Comparison of ENCODE assay signal across 40 mouse cellular contexts in the genomic region with DNA sequence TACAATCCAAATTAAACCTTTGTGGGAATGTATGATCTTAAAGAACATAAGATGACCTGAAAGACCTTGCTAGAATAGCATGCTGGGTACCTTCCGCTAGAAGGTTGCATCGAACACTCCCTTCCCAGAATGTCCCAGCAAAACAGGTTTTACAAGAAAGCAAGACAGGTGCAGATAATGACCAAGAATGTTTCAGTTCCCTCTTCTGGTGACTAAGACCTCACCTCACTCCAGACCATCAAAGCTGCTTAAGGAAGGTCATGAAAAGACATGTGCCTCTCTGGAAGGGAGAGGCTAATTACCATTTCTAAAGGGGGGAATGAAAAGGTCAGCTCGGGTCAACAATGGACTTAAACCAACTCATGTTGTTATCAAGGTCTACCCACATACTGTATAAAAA. TPM values are rescaled to one million over a fixed set of nuclear protein-coding genes. Genes with fewer than 3 reads are reported as not detected.
"Had no signal": no experiment of that assay in that cellular context is flagged by ENCODE, and none has a peak within 500 bp of the region (broad histone marks: within the 10 kb centered on the region; RNA-seq: fewer than 3 reads in every experiment).

No protein-coding gene starts in this region.

- H3K36me3 ChIP-seq: heart, embryonic 10.5 days; heart, embryonic 12.5 days; hindbrain, embryonic 10.5 days; hindbrain, embryonic 12.5 days; hindbrain, embryonic 15.5 days; intestine, embryonic 15.5 days; limb, embryonic 10.5 days; limb, embryonic 12.5 days; liver, embryonic 13.5 days; liver, embryonic 15.5 days had no signal

- H3K4me3 ChIP-seq: gastrocnemius, adult 2 months; heart, embryonic 10.5 days; heart, embryonic 12.5 days; hindbrain, embryonic 10.5 days; hindbrain, embryonic 12.5 days; hindbrain, embryonic 15.5 days; intestine, embryonic 15.5 days; layer of hippocampus, adult 2 months; left cerebral cortex, adult 2 months; limb, embryonic 10.5 days; limb, embryonic 12.5 days; liver, embryonic 13.5 days; liver, embryonic 15.5 days had no signal

- H3K4me2 ChIP-seq: heart, embryonic 12.5 days; hindbrain, embryonic 12.5 days; hindbrain, embryonic 15.5 days; intestine, embryonic 15.5 days; limb, embryonic 12.5 days; liver, embryonic 11.5 days; liver, embryonic 13.5 days; liver, embryonic 15.5 days had no signal

- DNase-seq: gastrocnemius, adult 2 months; gastrocnemius, postnatal 10 days; gastrocnemius, postnatal 25 days; heart, adult 18-20 months; heart, postnatal 10 days; heart, postnatal 4 days; kidney, adult 18-20 months; kidney, adult 8-10 months; kidney, postnatal 10 days; kidney, postnatal 25 days; kidney, postnatal 4 days; liver; liver, embryonic 13.5 days had no signal

- H3K9ac ChIP-seq: heart, embryonic 12.5 days; hindbrain, embryonic 12.5 days; hindbrain, embryonic 15.5 days; intestine, embryonic 15.5 days; limb, embryonic 12.5 days; liver, embryonic 13.5 days; liver, embryonic 15.5 days had no signal

- H3K9me3 ChIP-seq: heart, embryonic 10.5 days; hindbrain, embryonic 12.5 days; hindbrain, embryonic 15.5 days; intestine, embryonic 15.5 days; limb, embryonic 10.5 days; limb, embryonic 12.5 days; liver, embryonic 13.5 days; liver, embryonic 15.5 days had no signal

- H3K27me3 ChIP-seq: heart, embryonic 12.5 days; hindbrain, embryonic 12.5 days; hindbrain, embryonic 15.5 days; intestine, embryonic 15.5 days; limb, embryonic 12.5 days; liver, embryonic 13.5 days; liver, embryonic 15.5 days had no signal

- H3K4me1 ChIP-seq: heart, embryonic 10.5 days; heart, embryonic 12.5 days; hindbrain, embryonic 10.5 days; hindbrain, embryonic 12.5 days; hindbrain, embryonic 15.5 days; intestine, embryonic 15.5 days; limb, embryonic 10.5 days; limb, embryonic 12.5 days; liver, embryonic 13.5 days; liver, embryonic 15.5 days had no signal

- H3K27ac ChIP-seq: gastrocnemius, adult 2 months; heart, embryonic 10.5 days; hindbrain, embryonic 10.5 days; hindbrain, embryonic 12.5 days; hindbrain, embryonic 15.5 days; hindbrain, postnatal 0 days; intestine, embryonic 15.5 days; layer of hippocampus, adult 2 months; left cerebral cortex, adult 2 months; limb, embryonic 10.5 days; limb, embryonic 12.5 days; liver, embryonic 13.5 days; liver, embryonic 15.5 days had no signal

- ATAC-seq: hindbrain, postnatal 0 days; intestine, embryonic 15.5 days; intestine, postnatal 0 days had no signal

RNA-seq across cellular contexts. Expression of gene Ifna13, which starts 9.4 kb away (rescaled TPM):
- total RNA-seq: gastrocnemius, adult 2 months; gastrocnemius, postnatal 10 days; gastrocnemius, postnatal 25 days; gastrocnemius, postnatal 4 days; granulocyte monocyte progenitor cell, adult 5-6 weeks; heart, adult 18-20 months; heart, adult 8-10 months; heart, postnatal 10 days; heart, postnatal 25 days; heart, postnatal 4 days; hindbrain, postnatal 0 days; layer of hippocampus, adult 2 months; layer of hippocampus, postnatal 10 days; layer of hippocampus, postnatal 25 days; left cerebral cortex, adult 2 months; left cerebral cortex, postnatal 14 days; left cerebral cortex, postnatal 36 days had no signal
- polyA plus RNA-seq: heart, embryonic 10.5 days; heart, embryonic 12.5 days; heart, embryonic 14.5 days; heart, embryonic 16.5 days; hindbrain, embryonic 10.5 days; hindbrain, embryonic 12.5 days; hindbrain, embryonic 15.5 days; hindbrain, postnatal 0 days; intestine, embryonic 15.5 days; intestine, postnatal 0 days; kidney, embryonic 14.5 days; kidney, embryonic 16.5 days; limb, embryonic 12.5 days; limb, embryonic 14.5 days; liver, embryonic 11.5 days; liver, embryonic 13.5 days; liver, embryonic 15.5 days had no signal

RNA-seq across cellular contexts. Expression of gene C87499, which starts 19.4 kb away (rescaled TPM):
- total RNA-seq: gastrocnemius, adult 2 months; gastrocnemius, postnatal 10 days; gastrocnemius, postnatal 25 days; gastrocnemius, postnatal 4 days; granulocyte monocyte progenitor cell, adult 5-6 weeks; heart, adult 18-20 months; heart, adult 8-10 months; heart, postnatal 10 days; heart, postnatal 25 days; heart, postnatal 4 days; hindbrain, postnatal 0 days; layer of hippocampus, adult 2 months; layer of hippocampus, postnatal 10 days; layer of hippocampus, postnatal 25 days; left cerebral cortex, adult 2 months; left cerebral cortex, postnatal 14 days; left cerebral cortex, postnatal 36 days had no signal
- polyA plus RNA-seq: heart, embryonic 10.5 days; heart, embryonic 12.5 days; heart, embryonic 14.5 days; heart, embryonic 16.5 days; hindbrain, embryonic 10.5 days; hindbrain, embryonic 12.5 days; hindbrain, embryonic 15.5 days; hindbrain, postnatal 0 days; intestine, embryonic 15.5 days; intestine, postnatal 0 days; kidney, embryonic 14.5 days; kidney, embryonic 16.5 days; limb, embryonic 10.5 days; limb, embryonic 12.5 days; limb, embryonic 14.5 days; liver, embryonic 11.5 days; liver, embryonic 13.5 days; liver, embryonic 15.5 days had no signal

RNA-seq across cellular contexts. Expression of gene Ifna16, which starts 23.1 kb away (rescaled TPM):
- total RNA-seq: gastrocnemius, adult 2 months; gastrocnemius, postnatal 10 days; gastrocnemius, postnatal 25 days; gastrocnemius, postnatal 4 days; granulocyte monocyte progenitor cell, adult 5-6 weeks; heart, adult 18-20 months; heart, adult 8-10 months; heart, postnatal 10 days; heart, postnatal 25 days; heart, postnatal 4 days; hindbrain, postnatal 0 days; layer of hippocampus, adult 2 months; layer of hippocampus, postnatal 10 days; layer of hippocampus, postnatal 25 days; left cerebral cortex, adult 2 months; left cerebral cortex, postnatal 14 days; left cerebral cortex, postnatal 36 days had no signal
- polyA plus RNA-seq: heart, embryonic 10.5 days; heart, embryonic 12.5 days; heart, embryonic 14.5 days; heart, embryonic 16.5 days; hindbrain, embryonic 10.5 days; hindbrain, embryonic 12.5 days; hindbrain, embryonic 15.5 days; hindbrain, postnatal 0 days; intestine, embryonic 15.5 days; intestine, postnatal 0 days; kidney, embryonic 14.5 days; kidney, embryonic 16.5 days; limb, embryonic 10.5 days; limb, embryonic 12.5 days; limb, embryonic 14.5 days; liver, embryonic 11.5 days; liver, embryonic 13.5 days; liver, embryonic 15.5 days had no signal

RNA-seq across cellular contexts. Expression of gene Ifna2, which starts 30.1 kb away (rescaled TPM):
- total RNA-seq: gastrocnemius, adult 2 months; gastrocnemius, postnatal 10 days; gastrocnemius, postnatal 25 days; gastrocnemius, postnatal 4 days; granulocyte monocyte progenitor cell, adult 5-6 weeks; heart, adult 18-20 months; heart, adult 8-10 months; heart, postnatal 10 days; heart, postnatal 25 days; heart, postnatal 4 days; hindbrain, postnatal 0 days; layer of hippocampus, adult 2 months; layer of hippocampus, postnatal 10 days; layer of hippocampus, postnatal 25 days; left cerebral cortex, adult 2 months; left cerebral cortex, postnatal 14 days; left cerebral cortex, postnatal 36 days had no signal
- polyA plus RNA-seq: heart, embryonic 10.5 days; heart, embryonic 12.5 days; heart, embryonic 14.5 days; heart, embryonic 16.5 days; hindbrain, embryonic 10.5 days; hindbrain, embryonic 12.5 days; hindbrain, embryonic 15.5 days; hindbrain, postnatal 0 days; intestine, embryonic 15.5 days; intestine, postnatal 0 days; kidney, embryonic 14.5 days; kidney, embryonic 16.5 days; limb, embryonic 10.5 days; limb, embryonic 12.5 days; limb, embryonic 14.5 days; liver, embryonic 11.5 days; liver, embryonic 13.5 days; liver, embryonic 15.5 days had no signal

RNA-seq across cellular contexts. Expression of gene Ifnab, which starts 37.5 kb away (rescaled TPM):
- total RNA-seq: gastrocnemius, adult 2 months; gastrocnemius, postnatal 10 days; gastrocnemius, postnatal 25 days; gastrocnemius, postnatal 4 days; granulocyte monocyte progenitor cell, adult 5-6 weeks; heart, adult 18-20 months; heart, adult 8-10 months; heart, postnatal 10 days; heart, postnatal 25 days; heart, postnatal 4 days; hindbrain, postnatal 0 days; layer of hippocampus, adult 2 months; layer of hippocampus, postnatal 10 days; layer of hippocampus, postnatal 25 days; left cerebral cortex, adult 2 months; left cerebral cortex, postnatal 14 days; left cerebral cortex, postnatal 36 days had no signal
- polyA plus RNA-seq: heart, embryonic 10.5 days; heart, embryonic 12.5 days; heart, embryonic 14.5 days; heart, embryonic 16.5 days; hindbrain, embryonic 10.5 days; hindbrain, embryonic 12.5 days; hindbrain, embryonic 15.5 days; hindbrain, postnatal 0 days; intestine, embryonic 15.5 days; intestine, postnatal 0 days; kidney, embryonic 14.5 days; kidney, embryonic 16.5 days; limb, embryonic 10.5 days; limb, embryonic 12.5 days; limb, embryonic 14.5 days; liver, embryonic 11.5 days; liver, embryonic 13.5 days; liver, embryonic 15.5 days had no signal
